9 mouse cellular contexts compared by ENCODE assay signal in genomic region chr2:59841189-59841939, GRCm38 (mm10). TPM values are rescaled to one million over a fixed set of nuclear protein-coding genes. Genes with fewer than 3 reads are reported as not detected.
DNase-seq lines count a peak whose midpoint lies in the region; ATAC-seq and TF ChIP-seq lines count a peak whose summit lies in the region.
"Had no signal": no experiment of that assay in that cellular context is flagged by ENCODE, and none has a peak within 500 bp of the region (broad histone marks: within the 10 kb centered on the region; RNA-seq: fewer than 3 reads in every experiment).

No protein-coding gene starts in this region.

- no peaks in the 10 kb centered on the region for H3K9me3 ChIP-seq in forebrain, embryonic 15.5 days

- no peak overlapping the region for H3K4me3 ChIP-seq in forebrain, embryonic 15.5 days
- no peak overlapping the region for H3K4me3 ChIP-seq in kidney, adult 2 months (ENCODE audit: insufficient read depth, low read depth, low read length)
- no peak overlapping the region for H3K4me3 ChIP-seq in lung, adult 2 months (replicated peaks; ENCODE audit: extremely low read depth, low read depth, low read length)
- H3K4me3 ChIP-seq in testis, adult 2 months (ENCODE audit: control insufficient read depth, low read depth, low read length): peak overlapping the region; percentile 87

- peak; percentile 42 for DNase-seq in gastrocnemius, postnatal 14 days
- no peak for DNase-seq in gastrocnemius, postnatal 36 days
- peak; percentile 74 for DNase-seq in kidney, adult 2 months
- peak; percentile 27 for DNase-seq in lung, adult 2 months
- no peak for DNase-seq in spleen, postnatal 14 days (ENCODE audit: low spot score in 2 of 2)
- no peak for DNase-seq in cerebellum, adult 11-12 months

- H3K9ac ChIP-seq in forebrain, embryonic 15.5 days (replicated peaks): no peak overlapping the region

- ATAC-seq in forebrain, embryonic 15.5 days (replicated peaks): peak; percentile 38; the same call in 1 of the 2 replicates

- H3K27ac ChIP-seq in forebrain, embryonic 15.5 days (replicated peaks): no peak overlapping the region
- H3K27ac ChIP-seq in kidney, adult 2 months (ENCODE audit: insufficient read depth, low read depth, low read length): peak overlapping the region; percentile 84
- peak overlapping the region; percentile 57 for H3K27ac ChIP-seq in testis, adult 2 months (ENCODE audit: control insufficient read depth, insufficient read depth, low read depth, low read length)
- H3K27ac ChIP-seq: macrophage had no signal

- no peak for TF ChIP-seq POLR2A in kidney, adult 2 months (IDR thresholded peaks at IDR 0.05; ENCODE audit: low read depth, low read length)
- TF ChIP-seq POLR2A in lung, adult 2 months (IDR thresholded peaks at IDR 0.05; ENCODE audit: borderline replicate concordance, extremely low read depth, low read depth, low read length): no peak
- TF ChIP-seq POLR2A in testis, adult 2 months (IDR thresholded peaks at IDR 0.05; ENCODE audit: control insufficient read depth, low read depth, low read length): no peak

- intact Hi-C loops in gastrocnemius, postnatal 14 days (cut with DNase I; ENCODE audit: low total_unique reads): no loop called here
- intact Hi-C loops in gastrocnemius, postnatal 36 days (cut with DNase I): no loop called here

- 68% methylated on average over 11 of the region's 12 CpGs for WGBS in forebrain, embryonic 15.5 days
- WGBS in kidney, adult 2 months: 42% methylated on average over 12 of the region's 12 CpGs
- 56% methylated on average over 11 of the region's 12 CpGs for WGBS in lung, adult 2 months

- H3K36me3 ChIP-seq in forebrain, embryonic 15.5 days: no peaks in the 10 kb centered on the region
- peaks cover 2% of the 10 kb centered on the region; the same call in 1 of the 2 replicates for H3K36me3 ChIP-seq in kidney, adult 2 months (ENCODE audit: control insufficient read depth, insufficient read depth, low read length)
- H3K36me3 ChIP-seq in testis, adult 2 months (ENCODE audit: control insufficient read depth, insufficient read depth, low read length): no peaks in the 10 kb centered on the region

- H3K4me1 ChIP-seq in forebrain, embryonic 15.5 days: peaks cover 2% of the 10 kb centered on the region; the same call in 1 of the 2 replicates
- peaks cover 7% of the 10 kb centered on the region; the same call in 1 of the 2 replicates for H3K4me1 ChIP-seq in kidney, adult 2 months (ENCODE audit: control insufficient read depth, insufficient read depth, low read length)
- peaks cover 9% of the 10 kb centered on the region for H3K4me1 ChIP-seq in lung, adult 2 months (ENCODE audit: control insufficient read depth, insufficient read depth, low read length)
- H3K4me1 ChIP-seq in testis, adult 2 months (ENCODE audit: control insufficient read depth, insufficient read depth, low read length): peaks cover 21% of the 10 kb centered on the region

- H3K27me3 ChIP-seq in forebrain, embryonic 15.5 days: no peaks in the 10 kb centered on the region
- no peaks in the 10 kb centered on the region for H3K27me3 ChIP-seq in kidney, adult 2 months (replicated peaks; ENCODE audit: control insufficient read depth, insufficient read depth, low read length)
- no peaks in the 10 kb centered on the region for H3K27me3 ChIP-seq in testis, adult 2 months (ENCODE audit: control insufficient read depth, insufficient read depth, low read length)

- no peak for TF ChIP-seq CTCF in kidney, adult 2 months (conservative IDR thresholded peaks at IDR 0.05; ENCODE audit: insufficient read depth, insufficient read length, low read depth, low read length)
- TF ChIP-seq CTCF in lung, adult 2 months (IDR thresholded peaks at IDR 0.05; ENCODE audit: insufficient read depth, low read length): no peak
- no peak for TF ChIP-seq CTCF in testis, adult 2 months (IDR thresholded peaks at IDR 0.05; ENCODE audit: control insufficient read depth, insufficient read depth, insufficient replicate concordance, low read depth, low read length)

- H3K4me2 ChIP-seq in forebrain, embryonic 15.5 days (replicated peaks): no peak overlapping the region

RNA-seq across cellular contexts. Expression of gene Wdsub1, which starts 41.0 kb away (rescaled TPM):
- 10 to 100 TPM; 15.5 to 17.7 TPM for total RNA-seq in gastrocnemius, postnatal 14 days (2021)
- 10 to 100 TPM; 13.4 to 13.6 TPM for total RNA-seq in gastrocnemius, postnatal 36 days (2021)
- polyA plus RNA-seq in forebrain, embryonic 15.5 days (2015; fragmentation: Nextera tagmentation; extraction: Ambion mirVana): 10.7 and 11.5 TPM in 2 replicates
- polyA plus RNA-seq in kidney, adult 2 months (2012; rRNA removed): 65.6 and 74.6 TPM in 2 replicates
- polyA plus RNA-seq in lung, adult 2 months (2012; rRNA removed): 82.3 and 87.3 TPM in 2 replicates
- 33.5 and 33.9 TPM in 2 replicates for polyA plus RNA-seq in testis, adult 2 months (2012; rRNA removed)

Comparison
In these comparisons a context has a peak if more than half of its experiments do, and no peak if none do; other contexts are left out.
1. DNase-seq: peak in gastrocnemius, postnatal 14 days (single experiment), kidney, adult 2 months (single experiment) and lung, adult 2 months (single experiment); none in gastrocnemius, postnatal 36 days (0 of 2), spleen, postnatal 14 days (0 of 2) and cerebellum, adult 11-12 months (single experiment).